Mouse (Mus musculus) thymus, postnatal 10 days (tissue): ENCODE results near the gene Rdh7.
"Not testable (repeated sequence)": the region's sequence is repeated elsewhere in the genome, so short reads cannot be mapped to it uniquely, and the experiment has no call there.

Source experiments
- DNase-seq, 2 experiments: peaks; one replicate each; pipeline ENCODE4 v3.0.0; 2021; ENCODE audit warnings: low spot score in 2 of 2

Rdh7 gene

GRCm38 (mm10) chr10:127888605-127889004 is at the start of gene Rdh7:
Gene Rdh7 (minus strand): TSS chr10:127888817.
- DNase-seq, result no peak

- peak in 1 of 2 experiments; percentile 39 for DNase-seq
These were observed 48.9 kb upstream of the Rdh7 start for GRCm38 (mm10) chr10:127937428-127938010.

- no peak for DNase-seq
These were observed 48.3 kb upstream of the Rdh7 start for GRCm38 (mm10) chr10:127936747-127937409.

GRCm38 (mm10) chr10:127936271-127936670 is 47.7 kb upstream of the Rdh7 start:
- no peak for DNase-seq

GRCm38 (mm10) chr10:127932290-127932926 is 43.8 kb upstream of the Rdh7 start:
- no peak for DNase-seq

GRCm38 (mm10) chr10:127927737-127928136 is 39.1 kb upstream of the Rdh7 start:
- no peak for DNase-seq

- no peak for DNase-seq
These were observed 36.2 kb upstream of the Rdh7 start for GRCm38 (mm10) chr10:127924597-127925378.

GRCm38 (mm10) chr10:127923024-127923423 is 34.4 kb upstream of the Rdh7 start:
- DNase-seq, result no peak

- no peak for DNase-seq
These were observed 33.6 kb upstream of the Rdh7 start for GRCm38 (mm10) chr10:127922241-127922640.

GRCm38 (mm10) chr10:127917651-127918050 is 29.0 kb upstream of the Rdh7 start:
- no peak for DNase-seq

- not testable (repeated sequence) for DNase-seq
These were observed 28.6 kb upstream of the Rdh7 start for GRCm38 (mm10) chr10:127917183-127917582.

GRCm38 (mm10) chr10:127915578-127915977 is 27.0 kb upstream of the Rdh7 start:
- no peak for DNase-seq

GRCm38 (mm10) chr10:127907386-127907951 is 18.9 kb upstream of the Rdh7 start:
- DNase-seq, result no peak

GRCm38 (mm10) chr10:127906138-127906537 is 17.5 kb upstream of the Rdh7 start:
- DNase-seq, result no peak

GRCm38 (mm10) chr10:127904718-127905446 is 16.3 kb upstream of the Rdh7 start:
- DNase-seq, result no peak

GRCm38 (mm10) chr10:127903116-127903515 is 14.5 kb upstream of the Rdh7 start:
- no peak for DNase-seq

- DNase-seq, result no peak
These were observed 13.1 kb upstream of the Rdh7 start for GRCm38 (mm10) chr10:127901751-127902150.

- no peak for DNase-seq
These were observed 11.2 kb upstream of the Rdh7 start for GRCm38 (mm10) chr10:127899783-127900182.

GRCm38 (mm10) chr10:127898218-127898617 is 9.6 kb upstream of the Rdh7 start, which contains the start of gene Sdr9c7:
Gene Sdr9c7 (plus strand): TSS chr10:127898518.
- DNase-seq, result no peak

- DNase-seq, result no peak
These were observed 8.9 kb upstream of the Rdh7 start for GRCm38 (mm10) chr10:127897506-127897905.

- DNase-seq, result no peak
These were observed 8.1 kb upstream of the Rdh7 start for GRCm38 (mm10) chr10:127896705-127897104.
